Mouse (Mus musculus): ENCODE measurements around the gene Snd1. TPM values are rescaled to one million over a fixed set of nuclear protein-coding genes. Genes with fewer than 3 reads are reported as not detected.

Gene Snd1
- polyA plus RNA-seq, 1 experiment from 2014 or later: 56.1 TPM

GRCm38 (mm10) chr6:28710035-28710434, 235.1 kb downstream of the Snd1 start:
- WGBS (ENCODE audit: insufficient replicate concordance): 35% methylated on average over 2 of the region's 2 CpGs
- H3K4me3 ChIP-seq (ENCODE audit: low read depth, low read length): no peak overlapping the region
- H3K9ac ChIP-seq (ENCODE audit: low read depth, low read length): no peak overlapping the region
- no peaks in the 10 kb centered on the region; the same call in 1 of the 2 replicates for H3K36me3 ChIP-seq (ENCODE audit: control insufficient read depth, insufficient read depth)
- no peaks in the 10 kb centered on the region for H3K27me3 ChIP-seq (ENCODE audit: control insufficient read depth, insufficient read depth, low read depth, low read length)
- no peak overlapping the region for H3K27ac ChIP-seq (ENCODE audit: low read length)
- peaks cover 47% of the 10 kb centered on the region for H3K4me1 ChIP-seq (ENCODE audit: control insufficient read depth, low read depth, low read length)
- H3K9me3 ChIP-seq (replicated peaks; ENCODE audit: control insufficient read depth, low read length): no peaks in the 10 kb centered on the region
- no peak overlapping the region for H3K4me2 ChIP-seq (ENCODE audit: low read depth, low read length)
- peak; percentile 39; the same call in 1 of the 2 replicates for ATAC-seq (ENCODE audit: low read depth)

GRCm38 (mm10) chr6:28717203-28717844, 242.4 kb downstream of the Snd1 start:
- no peak overlapping the region for H3K4me2 ChIP-seq (ENCODE audit: low read depth, low read length)
- H3K9ac ChIP-seq (ENCODE audit: low read depth, low read length): no peak overlapping the region
- H3K27me3 ChIP-seq (ENCODE audit: control insufficient read depth, insufficient read depth, low read depth, low read length): no peaks in the 10 kb centered on the region
- ATAC-seq (ENCODE audit: low read depth): no peak
- WGBS (ENCODE audit: insufficient replicate concordance): 56% methylated on average over 7 of the region's 7 CpGs
- H3K36me3 ChIP-seq (ENCODE audit: control insufficient read depth, insufficient read depth): no peaks in the 10 kb centered on the region
- H3K27ac ChIP-seq (ENCODE audit: low read length): no peak overlapping the region
- H3K9me3 ChIP-seq (replicated peaks; ENCODE audit: control insufficient read depth, low read length): no peaks in the 10 kb centered on the region
- H3K4me1 ChIP-seq (ENCODE audit: control insufficient read depth, low read depth, low read length): peaks cover 5% of the 10 kb centered on the region; the same call in 1 of the 2 replicates
- H3K4me3 ChIP-seq (ENCODE audit: low read depth, low read length): no peak overlapping the region

- WGBS (ENCODE audit: insufficient replicate concordance): 63% methylated on average over 4 of the region's 4 CpGs
- Histone ChIP-seq H3K36me3 (ENCODE audit: control insufficient read depth, insufficient read depth) (no peaks in the 10 kb centered on the region), H3K4me3 (ENCODE audit: low read depth, low read length) (no peak overlapping the region), H3K27ac (ENCODE audit: low read length) (no peak overlapping the region), H3K27me3 (ENCODE audit: control insufficient read depth, insufficient read depth, low read depth, low read length) (no peaks in the 10 kb centered on the region), H3K4me1 (ENCODE audit: control insufficient read depth, low read depth, low read length) (peaks cover 3% of the 10 kb centered on the region; the same call in 1 of the 2 replicates), H3K9ac (ENCODE audit: low read depth, low read length) (no peak overlapping the region), H3K4me2 (ENCODE audit: low read depth, low read length) (no peak overlapping the region), H3K9me3 (replicated peaks; ENCODE audit: control insufficient read depth, low read length) (no peaks in the 10 kb centered on the region)
- no peak for ATAC-seq (ENCODE audit: low read depth)
These were observed 242.9 kb downstream of the Snd1 start for GRCm38 (mm10) chr6:28717845-28718237.

GRCm38 (mm10) chr6:28720391-28721171, 245.6 kb downstream of the Snd1 start:
- 73% methylated on average over 9 of the region's 9 CpGs for WGBS (ENCODE audit: insufficient replicate concordance)
- H3K9ac ChIP-seq (ENCODE audit: low read depth, low read length): no peak overlapping the region

DNA sequence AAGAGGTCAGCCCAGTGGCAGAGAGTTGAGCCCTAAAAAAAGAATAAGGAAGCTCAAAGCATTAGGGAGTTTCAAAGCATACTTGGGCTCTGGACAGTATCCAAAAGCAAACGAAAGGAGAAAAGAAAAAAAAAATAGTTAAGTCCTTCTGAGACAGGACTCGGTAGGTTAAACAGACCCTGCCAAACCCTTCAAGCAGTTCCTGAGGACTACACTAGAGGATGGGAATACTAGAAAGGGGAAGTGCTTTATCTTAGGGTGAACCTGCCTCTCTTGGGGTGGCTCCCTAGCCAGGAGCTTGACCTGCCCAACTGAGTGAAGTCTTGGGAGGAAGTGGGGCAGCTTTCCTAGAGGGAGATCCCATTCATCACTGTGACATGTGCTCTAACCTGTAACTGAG, 248.1 kb downstream of the Snd1 start:
- Histone ChIP-seq H3K27me3 (ENCODE audit: control insufficient read depth, insufficient read depth, low read depth, low read length) (no peaks in the 10 kb centered on the region), H3K9me3 (replicated peaks; ENCODE audit: control insufficient read depth, low read length) (no peaks in the 10 kb centered on the region), H3K4me2 (ENCODE audit: low read depth, low read length) (no peak overlapping the region), H3K27ac (ENCODE audit: low read length) (no peak overlapping the region), H3K36me3 (ENCODE audit: control insufficient read depth, insufficient read depth) (no peaks in the 10 kb centered on the region), H3K4me1 (ENCODE audit: control insufficient read depth, low read depth, low read length) (no peaks in the 10 kb centered on the region), H3K9ac (ENCODE audit: low read depth, low read length) (no peak overlapping the region), H3K4me3 (ENCODE audit: low read depth, low read length) (no peak overlapping the region)
- WGBS (ENCODE audit: insufficient replicate concordance): 17% methylated on average over 2 of the region's 2 CpGs
- no peak for ATAC-seq (ENCODE audit: low read depth)

More at GRCm38 (mm10) chr6:28720391-28721171, 245.6 kb downstream of the Snd1 start:
- H3K9me3 ChIP-seq (replicated peaks; ENCODE audit: control insufficient read depth, low read length): no peaks in the 10 kb centered on the region
- H3K27me3 ChIP-seq (ENCODE audit: control insufficient read depth, insufficient read depth, low read depth, low read length): no peaks in the 10 kb centered on the region
- no peak overlapping the region for H3K4me2 ChIP-seq (ENCODE audit: low read depth, low read length)
- H3K4me3 ChIP-seq (ENCODE audit: low read depth, low read length): no peak overlapping the region
- ATAC-seq (ENCODE audit: low read depth): no peak
- no peaks in the 10 kb centered on the region for H3K36me3 ChIP-seq (ENCODE audit: control insufficient read depth, insufficient read depth)
- H3K4me1 ChIP-seq (ENCODE audit: control insufficient read depth, low read depth, low read length): no peaks in the 10 kb centered on the region; the same call in 1 of the 2 replicates
- H3K27ac ChIP-seq (ENCODE audit: low read length): no peak overlapping the region

- H3K9me3 ChIP-seq (replicated peaks; ENCODE audit: control insufficient read depth, low read length): no peaks in the 10 kb centered on the region
- no peak for ATAC-seq (ENCODE audit: low read depth)
- H3K4me1 ChIP-seq (ENCODE audit: control insufficient read depth, low read depth, low read length): no peaks in the 10 kb centered on the region
- no peaks in the 10 kb centered on the region for H3K36me3 ChIP-seq (ENCODE audit: control insufficient read depth, insufficient read depth)
- H3K4me2 ChIP-seq (ENCODE audit: low read depth, low read length): no peak overlapping the region
- 76% methylated on average over 5 of the region's 5 CpGs for WGBS (ENCODE audit: insufficient replicate concordance)
- no peaks in the 10 kb centered on the region for H3K27me3 ChIP-seq (ENCODE audit: control insufficient read depth, insufficient read depth, low read depth, low read length)
- H3K4me3 ChIP-seq (ENCODE audit: low read depth, low read length): no peak overlapping the region
- H3K27ac ChIP-seq (ENCODE audit: low read length): no peak overlapping the region
- no peak overlapping the region for H3K9ac ChIP-seq (ENCODE audit: low read depth, low read length)
These were observed 249.8 kb downstream of the Snd1 start for GRCm38 (mm10) chr6:28724776-28725175.

DNA sequence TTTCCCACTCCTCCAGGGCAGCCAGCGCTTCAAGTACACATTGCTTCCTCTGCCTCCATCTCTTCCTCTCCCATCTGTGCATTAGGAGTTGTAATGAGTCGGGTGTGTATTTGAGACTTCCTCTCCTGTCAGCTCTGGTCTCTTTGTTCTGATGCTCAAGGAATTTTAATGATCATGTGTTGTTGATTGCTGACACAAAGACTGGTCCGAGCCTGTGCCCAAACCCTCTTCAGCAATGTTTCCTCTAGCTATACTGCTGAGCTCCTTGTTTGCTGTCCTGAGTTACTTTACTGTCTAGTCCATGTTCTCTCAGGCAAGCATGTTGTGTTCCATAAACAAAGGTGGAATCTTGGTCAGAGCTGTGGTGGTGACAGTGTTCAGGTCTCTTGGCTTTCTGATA, 254.3 kb downstream of the Snd1 start:
- Histone ChIP-seq H3K9ac (ENCODE audit: low read depth, low read length) (no peak overlapping the region), H3K27me3 (ENCODE audit: control insufficient read depth, insufficient read depth, low read depth, low read length) (no peaks in the 10 kb centered on the region), H3K27ac (ENCODE audit: low read length) (no peak overlapping the region), H3K36me3 (ENCODE audit: control insufficient read depth, insufficient read depth) (no peaks in the 10 kb centered on the region), H3K4me3 (ENCODE audit: low read depth, low read length) (no peak overlapping the region), H3K4me1 (ENCODE audit: control insufficient read depth, low read depth, low read length) (peaks cover 6% of the 10 kb centered on the region), H3K4me2 (ENCODE audit: low read depth, low read length) (no peak overlapping the region), H3K9me3 (replicated peaks; ENCODE audit: control insufficient read depth, low read length) (no peaks in the 10 kb centered on the region)
- no peak for ATAC-seq (ENCODE audit: low read depth)
- 51% methylated on average over 3 of the region's 3 CpGs for WGBS (ENCODE audit: insufficient replicate concordance)

DNA sequence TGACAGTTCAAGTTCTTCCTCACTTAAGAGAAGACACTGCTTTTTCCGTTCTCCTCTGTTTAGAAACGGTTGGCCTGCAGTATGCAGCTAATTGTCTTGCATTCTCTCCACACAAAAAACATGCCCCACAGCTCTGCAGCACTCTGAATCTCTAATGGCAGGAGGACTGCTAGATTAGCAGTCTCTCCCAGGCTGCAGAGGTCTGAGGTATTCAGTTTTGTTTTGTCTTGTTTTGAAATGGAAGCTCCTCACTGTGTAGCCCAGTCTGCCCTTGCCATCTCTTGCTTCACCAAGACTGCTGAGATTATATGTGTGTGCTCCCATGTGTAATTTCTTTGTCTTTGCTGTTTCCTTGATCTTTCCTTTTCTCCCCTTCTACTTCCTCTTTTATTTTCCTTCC, 254.7 kb downstream of the Snd1 start:
- no peak overlapping the region for H3K4me3 ChIP-seq (ENCODE audit: low read depth, low read length)
- H3K36me3 ChIP-seq (ENCODE audit: control insufficient read depth, insufficient read depth): no peaks in the 10 kb centered on the region
- H3K9ac ChIP-seq (ENCODE audit: low read depth, low read length): no peak overlapping the region
- peaks cover 8% of the 10 kb centered on the region for H3K4me1 ChIP-seq (ENCODE audit: control insufficient read depth, low read depth, low read length)
- ATAC-seq (ENCODE audit: low read depth): no peak
- H3K4me2 ChIP-seq (ENCODE audit: low read depth, low read length): no peak overlapping the region
- 46% methylated on average over 2 of the region's 2 CpGs for WGBS (ENCODE audit: insufficient replicate concordance)
- no peaks in the 10 kb centered on the region for H3K9me3 ChIP-seq (replicated peaks; ENCODE audit: control insufficient read depth, low read length)
- H3K27me3 ChIP-seq (ENCODE audit: control insufficient read depth, insufficient read depth, low read depth, low read length): no peaks in the 10 kb centered on the region
- no peak overlapping the region for H3K27ac ChIP-seq (ENCODE audit: low read length)

DNA sequence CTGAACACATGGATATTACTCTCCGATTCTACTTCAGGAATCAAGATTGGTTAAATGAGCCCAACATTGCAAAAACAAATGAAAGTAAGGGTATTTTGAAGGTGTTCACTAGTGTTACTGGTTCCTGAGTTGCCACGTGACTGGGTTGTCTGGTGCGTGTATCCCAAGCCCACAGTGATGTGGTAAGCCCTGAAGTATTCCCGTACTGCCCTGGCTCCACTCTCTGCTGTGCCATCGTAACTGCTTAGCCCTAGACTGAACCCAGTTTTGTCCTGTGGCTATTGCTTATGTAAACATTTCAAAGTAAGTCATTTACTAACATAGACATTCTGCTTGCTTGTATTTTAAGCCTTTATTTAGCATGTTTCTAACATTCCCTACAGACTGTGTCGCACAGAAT, 256.3 kb downstream of the Snd1 start:
- no peak overlapping the region for H3K4me2 ChIP-seq (ENCODE audit: low read depth, low read length)
- H3K27ac ChIP-seq (ENCODE audit: low read length): no peak overlapping the region
- no peak overlapping the region for H3K9ac ChIP-seq (ENCODE audit: low read depth, low read length)
- ATAC-seq (ENCODE audit: low read depth): 0 out of 2 replicates have a peak, but pooled peaks have one; percentile 30
- peaks cover 8% of the 10 kb centered on the region for H3K4me1 ChIP-seq (ENCODE audit: control insufficient read depth, low read depth, low read length)
- H3K4me3 ChIP-seq (ENCODE audit: low read depth, low read length): no peak overlapping the region
- no peaks in the 10 kb centered on the region for H3K36me3 ChIP-seq (ENCODE audit: control insufficient read depth, insufficient read depth)
- H3K27me3 ChIP-seq (ENCODE audit: control insufficient read depth, insufficient read depth, low read depth, low read length): no peaks in the 10 kb centered on the region
- 78% methylated on average over 6 of the region's 6 CpGs for WGBS (ENCODE audit: insufficient replicate concordance)
- H3K9me3 ChIP-seq (replicated peaks; ENCODE audit: control insufficient read depth, low read length): no peaks in the 10 kb centered on the region

Data from liver, embryonic 16.5 days (tissue).